Mouse (Mus musculus) myocyte (in vitro differentiated cells): ENCODE data around the gene Slamf1. TPM values are rescaled to one million over a fixed set of nuclear protein-coding genes. Genes with fewer than 3 reads are reported as not detected.

ENCODE experiments used
- polyA plus RNA-seq: library from polyadenylated mRNA; unstranded; fragments of >200 nt; fragmentation: generic; extraction: Trizol; gene quantifications from one replicate; pipeline ENCODE4 v1.2.1, GENCODE M21; 2012; ENCODE audit warnings: missing spikeins

Gene Slamf1
- polyA plus RNA-seq, 1 experiment: not detected

Other genes starting within 250 kb of the Slamf1 start
- not detected for gene Itln1, start 231.8 kb upstream of the Slamf1 start, polyA plus RNA-seq
- gene Cd244a, start 207.9 kb upstream of the Slamf1 start, polyA plus RNA-seq: 0.04 TPM
- gene Ly9, start 159.7 kb upstream of the Slamf1 start, polyA plus RNA-seq: not detected
- gene Slamf7, start 114.1 kb upstream of the Slamf1 start, polyA plus RNA-seq: not detected
- gene Cd48, start 85.1 kb upstream of the Slamf1 start, polyA plus RNA-seq: not detected
- not detected for gene Cd84, start 72.6 kb downstream of the Slamf1 start, polyA plus RNA-seq
- not detected for gene Gm10521, start 128.5 kb downstream of the Slamf1 start, polyA plus RNA-seq
- gene Slamf6, start 150.4 kb downstream of the Slamf1 start, polyA plus RNA-seq: not detected